Mouse (Mus musculus): ENCODE results near the gene Alkbh2.

DNA sequence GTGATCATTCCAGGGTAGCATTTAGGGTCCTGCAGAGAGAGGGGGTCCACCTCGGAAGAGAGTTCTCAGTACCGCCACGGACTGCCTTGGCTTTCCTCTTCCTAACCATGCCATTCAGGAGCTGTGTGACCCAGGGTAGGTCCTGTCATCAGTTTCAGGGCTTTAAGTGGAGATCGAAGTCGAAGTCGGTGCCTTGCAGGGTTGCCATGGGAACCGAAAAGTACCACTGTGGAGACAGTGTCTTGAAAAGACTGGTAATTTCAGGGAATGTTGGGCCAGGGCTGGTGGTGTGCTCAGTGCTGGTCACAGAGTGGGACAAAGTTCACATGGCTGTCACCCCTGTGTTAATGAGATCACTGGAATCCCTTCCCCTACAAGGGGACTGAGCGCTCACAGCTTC lies 51.0 kb downstream of the Alkbh2 start:
- no peak for TF ChIP-seq CTCF (IDR thresholded peaks at IDR 0.05; ENCODE audit: low read depth)
- no peak for TF ChIP-seq EP300 (IDR thresholded peaks at IDR 0.05; ENCODE audit: low read depth)
